Mouse (Mus musculus): ENCODE measurements around the gene Acin1. TPM values are rescaled to one million over a fixed set of nuclear protein-coding genes. Genes with fewer than 3 reads are reported as not detected.

Gene Acin1
- total and polyA plus RNA-seq, 2 experiments from 2014 or later = 108 to 122 TPM

DNA sequence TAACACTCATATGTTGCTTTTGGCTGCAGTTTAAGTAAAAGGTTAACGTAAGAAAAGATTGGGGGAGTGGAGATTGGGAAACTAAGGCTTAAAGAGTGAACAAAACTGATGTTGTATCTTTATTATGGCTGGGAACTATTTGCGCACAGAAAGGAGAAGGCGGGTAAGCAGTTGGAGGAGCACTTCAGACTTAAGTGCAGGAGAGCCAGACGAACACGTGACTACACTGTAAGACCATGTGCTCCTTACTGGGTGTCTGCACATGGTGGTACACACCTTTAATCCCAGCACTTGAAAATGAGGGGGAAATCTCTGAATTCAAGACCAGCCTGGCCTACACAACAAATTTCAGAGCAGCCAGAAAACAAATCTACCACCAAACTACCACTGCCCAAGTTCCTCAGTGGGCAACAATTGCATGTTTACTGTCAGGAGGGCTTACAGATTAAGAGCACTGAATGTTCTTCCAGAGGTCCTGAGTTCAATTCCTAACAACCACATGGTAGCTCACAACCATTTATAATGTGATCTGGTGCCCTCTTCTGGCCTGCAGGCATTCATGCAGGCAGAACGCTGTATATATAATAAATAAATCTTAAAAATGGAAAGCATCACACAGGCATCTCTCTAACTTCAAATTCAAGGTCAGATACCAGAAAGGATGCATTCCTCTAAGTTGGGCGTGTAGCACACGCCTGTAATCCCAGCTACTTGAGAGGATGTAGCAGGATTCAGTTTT lies 39.7 kb downstream of the Acin1 start:
- no peak overlapping the region for H3K4me2 ChIP-seq (ENCODE audit: low read depth, low read length, poor library complexity, severe bottlenecking)
- H3K4me3 ChIP-seq (ENCODE audit: low read depth, low read length) = no peak overlapping the region
- H3K27ac ChIP-seq (ENCODE audit: low read depth, low read length) = no peak overlapping the region
- DNase-seq (ENCODE audit: low spot score) (no peak), ATAC-seq (ENCODE audit: low FRiP score) (no peak)
- 94% methylated on average over 8 of the region's 8 CpGs for WGBS
- H3K9ac ChIP-seq (replicated peaks; ENCODE audit: low read length, poor library complexity, severe bottlenecking) = no peak overlapping the region
- no peaks in the 10 kb centered on the region for H3K9me3 ChIP-seq (ENCODE audit: low read length)
- H3K4me1 ChIP-seq (ENCODE audit: insufficient read depth, low read length) = no peaks in the 10 kb centered on the region; the same call in none of the 2 replicates
- peak; percentile 68 for TF ChIP-seq CTCF (IDR thresholded peaks at IDR 0.05)
- H3K36me3 ChIP-seq (ENCODE audit: insufficient read depth, low read length) = peaks cover 63% of the 10 kb centered on the region
- H3K27me3 ChIP-seq (ENCODE audit: insufficient read depth, low read length) = no peaks in the 10 kb centered on the region

GRCm38 (mm10) chr14:54646455-54646854 lies 40.3 kb downstream of the Acin1 start:
- Histone ChIP-seq H3K27ac (ENCODE audit: low read depth, low read length) (no peak overlapping the region), H3K36me3 (ENCODE audit: insufficient read depth, low read length) (peaks cover 63% of the 10 kb centered on the region), H3K27me3 (ENCODE audit: insufficient read depth, low read length) (no peaks in the 10 kb centered on the region), H3K9me3 (ENCODE audit: low read length) (no peaks in the 10 kb centered on the region), H3K4me3 (ENCODE audit: low read depth, low read length) (no peak overlapping the region), H3K4me1 (ENCODE audit: insufficient read depth, low read length) (no peaks in the 10 kb centered on the region; the same call in 1 of the 2 replicates), H3K4me2 (ENCODE audit: low read depth, low read length, poor library complexity, severe bottlenecking) (no peak overlapping the region), H3K9ac (replicated peaks; ENCODE audit: low read length, poor library complexity, severe bottlenecking) (no peak overlapping the region)
- TF ChIP-seq CTCF (IDR thresholded peaks at IDR 0.05) = no peak
- ATAC-seq (ENCODE audit: low FRiP score) (no peak), DNase-seq (ENCODE audit: low spot score) (no peak)
- 94% methylated on average over 17 of the region's 17 CpGs for WGBS

DNA sequence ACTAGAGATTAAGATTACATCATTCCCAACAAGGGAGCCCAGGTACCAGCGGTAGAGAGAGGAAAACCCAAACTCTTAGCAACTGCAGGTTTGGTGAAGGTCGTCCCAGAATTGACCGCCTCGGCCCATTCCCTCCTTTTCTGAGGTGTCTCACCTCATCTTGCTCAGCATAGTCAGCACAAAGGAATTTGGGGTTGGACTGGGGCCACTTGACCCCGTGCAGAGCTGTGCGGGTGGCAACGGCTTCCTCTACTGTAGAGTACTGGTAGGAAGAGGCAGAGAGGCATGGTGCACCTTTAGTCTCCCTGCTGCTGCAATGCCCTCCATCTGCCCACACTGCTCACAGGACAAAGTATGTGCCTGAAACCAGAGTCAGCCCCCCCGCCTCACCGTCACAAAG lies 42.4 kb downstream of the Acin1 start:
- no peak overlapping the region for H3K4me2 ChIP-seq (ENCODE audit: low read depth, low read length, poor library complexity, severe bottlenecking)
- no peaks in the 10 kb centered on the region for H3K27me3 ChIP-seq (ENCODE audit: insufficient read depth, low read length)
- no peak for TF ChIP-seq CTCF (IDR thresholded peaks at IDR 0.05)
- no peak overlapping the region for H3K4me3 ChIP-seq (ENCODE audit: low read depth, low read length)
- no peaks in the 10 kb centered on the region for H3K9me3 ChIP-seq (ENCODE audit: low read length)
- H3K27ac ChIP-seq (ENCODE audit: low read depth, low read length) = no peak overlapping the region
- no peak for DNase-seq (ENCODE audit: low spot score)
- peaks cover 48% of the 10 kb centered on the region for H3K36me3 ChIP-seq (ENCODE audit: insufficient read depth, low read length)
- 94% methylated on average over 9 of the region's 9 CpGs for WGBS
- no peak for ATAC-seq (ENCODE audit: low FRiP score)
- peaks cover 9% of the 10 kb centered on the region; the same call in 1 of the 2 replicates for H3K4me1 ChIP-seq (ENCODE audit: insufficient read depth, low read length)
- no peak overlapping the region for H3K9ac ChIP-seq (replicated peaks; ENCODE audit: low read length, poor library complexity, severe bottlenecking)

DNA sequence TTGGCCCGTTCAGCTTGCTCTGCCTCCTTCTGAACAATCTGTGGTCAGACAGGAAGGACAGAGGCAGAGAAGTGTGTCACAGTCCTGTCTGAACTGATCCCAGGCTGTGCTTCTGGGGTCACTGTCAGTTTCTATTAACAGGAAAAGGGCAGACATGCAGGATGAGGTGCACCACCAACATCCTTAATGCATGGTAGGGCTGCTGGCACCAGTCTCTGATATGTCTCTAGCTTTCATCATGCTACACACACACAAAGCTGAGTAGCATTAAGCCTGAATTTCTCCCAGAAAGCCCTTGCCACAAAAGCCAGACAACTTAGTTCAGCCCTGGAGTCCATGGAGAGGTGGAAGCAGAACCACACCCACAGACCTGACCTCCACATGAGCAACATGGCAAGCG lies 43.7 kb downstream of the Acin1 start:
- Histone ChIP-seq H3K9me3 (ENCODE audit: low read length) (no peaks in the 10 kb centered on the region), H3K9ac (replicated peaks; ENCODE audit: low read length, poor library complexity, severe bottlenecking) (no peak overlapping the region), H3K27ac (ENCODE audit: low read depth, low read length) (no peak overlapping the region), H3K27me3 (ENCODE audit: insufficient read depth, low read length) (no peaks in the 10 kb centered on the region), H3K4me2 (ENCODE audit: low read depth, low read length, poor library complexity, severe bottlenecking) (no peak overlapping the region), H3K4me3 (ENCODE audit: low read depth, low read length) (no peak overlapping the region), H3K36me3 (ENCODE audit: insufficient read depth, low read length) (peaks cover 54% of the 10 kb centered on the region), H3K4me1 (ENCODE audit: insufficient read depth, low read length) (peaks cover 9% of the 10 kb centered on the region; the same call in 1 of the 2 replicates)
- TF ChIP-seq CTCF (IDR thresholded peaks at IDR 0.05) = no peak
- no peak for DNase-seq (ENCODE audit: low spot score)
- no peak for ATAC-seq (ENCODE audit: low FRiP score)
- 88% methylated on average over 2 of the region's 2 CpGs for WGBS

DNA sequence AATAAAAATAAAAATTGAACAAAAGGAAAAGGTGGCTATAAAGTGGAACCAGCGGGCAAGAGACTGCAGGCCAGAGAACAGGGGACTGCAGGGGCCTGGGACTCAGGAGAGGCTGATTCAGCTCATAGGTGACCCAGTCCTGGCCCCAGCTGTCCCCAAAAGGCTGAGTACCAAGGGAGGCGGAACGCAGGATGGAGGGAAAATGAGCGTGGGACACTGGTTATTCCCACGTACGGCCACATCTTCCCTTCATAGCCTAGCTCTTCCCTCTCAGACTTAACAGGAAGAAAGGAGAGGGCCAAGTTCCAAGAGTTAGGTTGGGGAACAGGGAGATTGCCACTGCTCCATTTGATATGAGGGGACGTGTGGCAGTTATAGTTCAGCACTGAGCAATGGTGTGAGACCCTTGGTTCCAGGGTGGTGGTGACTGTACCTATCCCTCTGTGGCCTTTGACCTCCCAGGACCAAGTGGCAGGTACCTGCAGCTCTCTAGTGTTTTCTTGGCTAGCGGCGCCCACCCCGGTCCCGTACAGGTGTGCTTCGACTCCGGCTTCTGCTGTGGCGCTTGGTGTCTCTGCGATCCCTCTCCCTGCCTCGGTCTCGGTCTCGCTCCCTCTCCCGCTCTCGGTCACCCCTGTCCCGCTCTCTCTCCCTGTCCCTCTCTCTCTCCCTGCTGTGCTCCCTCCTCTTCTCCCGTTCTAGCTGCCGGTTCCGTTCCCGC lies 44.3 kb downstream of the Acin1 start:
- Histone ChIP-seq H3K36me3 (ENCODE audit: insufficient read depth, low read length) (peaks cover 53% of the 10 kb centered on the region), H3K4me2 (ENCODE audit: low read depth, low read length, poor library complexity, severe bottlenecking) (no peak overlapping the region)
- 76% methylated on average over 24 of the region's 25 CpGs for WGBS

More for the DNA sequence above, 44.3 kb downstream of the Acin1 start:
- Histone ChIP-seq H3K4me3 (ENCODE audit: low read depth, low read length) (no peak overlapping the region), H3K4me1 (ENCODE audit: insufficient read depth, low read length) (peaks cover 9% of the 10 kb centered on the region; the same call in 1 of the 2 replicates), H3K27me3 (ENCODE audit: insufficient read depth, low read length) (no peaks in the 10 kb centered on the region), H3K9ac (replicated peaks; ENCODE audit: low read length, poor library complexity, severe bottlenecking) (no peak overlapping the region), H3K27ac (ENCODE audit: low read depth, low read length) (peak overlapping the region; percentile 43; the same call in 1 of the 2 replicates), H3K9me3 (ENCODE audit: low read length) (no peaks in the 10 kb centered on the region)
- TF ChIP-seq CTCF (IDR thresholded peaks at IDR 0.05) = no peak
- ATAC-seq (ENCODE audit: low FRiP score) = no peak
- no peak for DNase-seq (ENCODE audit: low spot score)

All from midbrain, postnatal 0 days (tissue).